Mouse (Mus musculus): ENCODE results near the gene Rtf2.

Rtf2 gene

GRCm38 (mm10) chr2:172440640-172441005 is 267 bp downstream of the Rtf2 start:
- no peak for DNase-seq (ENCODE audit: low spot score)

DNA sequence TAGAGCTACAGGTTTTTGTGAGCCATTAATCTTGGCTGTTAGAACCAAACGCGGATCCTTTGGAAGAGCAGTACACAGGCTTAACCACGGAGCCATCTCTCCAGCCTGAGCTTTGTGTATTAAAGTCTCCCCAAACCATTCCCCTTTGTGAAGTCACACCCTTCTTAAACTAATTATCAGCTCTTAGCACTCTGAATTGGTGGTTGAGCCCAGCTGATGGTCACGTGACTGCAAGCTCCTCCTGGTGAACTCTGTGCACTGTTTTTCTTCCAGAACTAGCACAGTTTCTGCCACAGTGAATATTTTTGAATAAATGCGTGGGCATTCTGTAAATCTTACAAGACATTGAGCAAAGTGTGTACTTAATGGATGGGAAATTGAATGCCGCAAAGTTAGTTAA is 820 bp downstream of the Rtf2 start:
- DNase-seq (ENCODE audit: low spot score): no peak

DNA sequence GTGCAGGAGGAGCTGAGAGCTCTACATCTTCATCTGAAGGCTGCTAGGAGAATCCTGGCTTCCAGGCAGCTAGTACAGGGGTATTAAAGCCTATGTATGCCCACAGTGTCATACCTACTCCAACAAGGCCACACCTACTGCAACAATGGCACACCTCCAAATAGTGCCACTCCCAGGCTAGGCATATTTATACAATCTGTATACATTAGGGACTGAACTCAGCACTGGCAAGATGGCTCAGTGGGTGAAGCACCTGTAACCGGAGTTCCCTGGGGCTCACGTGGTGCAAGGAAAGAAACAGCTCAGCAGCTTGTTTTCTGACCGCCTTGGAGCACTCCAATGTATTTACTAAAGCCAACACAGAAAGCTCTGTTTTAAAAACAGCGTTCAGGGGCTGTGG is 5.3 kb downstream of the Rtf2 start:
- no peak for DNase-seq (ENCODE audit: low spot score)

- DNase-seq (ENCODE audit: low spot score): no peak
Observed at GRCm38 (mm10) chr2:172447317-172447716, 7.0 kb downstream of the Rtf2 start.

- no peak for DNase-seq (ENCODE audit: low spot score)
Observed at GRCm38 (mm10) chr2:172448329-172448728, 8.0 kb downstream of the Rtf2 start.

- no peak for DNase-seq (ENCODE audit: low spot score)
Observed at GRCm38 (mm10) chr2:172450640-172451039, 10.3 kb downstream of the Rtf2 start.

DNA sequence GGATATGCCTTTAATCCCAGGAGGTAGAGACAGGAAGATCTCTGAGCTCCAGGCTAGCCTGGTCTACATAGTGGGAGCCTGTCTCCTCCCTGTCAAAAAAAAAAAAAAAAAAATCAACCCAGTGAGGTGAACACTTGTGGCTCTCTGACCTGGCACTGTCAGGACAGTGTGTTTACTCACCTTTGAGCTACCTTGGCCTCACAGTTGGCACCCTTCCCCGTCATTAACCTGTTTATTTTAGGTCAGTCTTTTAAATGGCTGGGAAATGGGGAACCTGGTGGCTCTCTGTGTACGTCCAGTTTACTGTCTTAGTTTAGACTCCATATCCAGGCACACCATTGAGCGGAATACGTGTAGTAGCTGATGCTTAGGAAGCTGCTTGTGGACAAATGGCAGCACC is 11.7 kb downstream of the Rtf2 start:
- no peak for DNase-seq (ENCODE audit: low spot score)

DNA sequence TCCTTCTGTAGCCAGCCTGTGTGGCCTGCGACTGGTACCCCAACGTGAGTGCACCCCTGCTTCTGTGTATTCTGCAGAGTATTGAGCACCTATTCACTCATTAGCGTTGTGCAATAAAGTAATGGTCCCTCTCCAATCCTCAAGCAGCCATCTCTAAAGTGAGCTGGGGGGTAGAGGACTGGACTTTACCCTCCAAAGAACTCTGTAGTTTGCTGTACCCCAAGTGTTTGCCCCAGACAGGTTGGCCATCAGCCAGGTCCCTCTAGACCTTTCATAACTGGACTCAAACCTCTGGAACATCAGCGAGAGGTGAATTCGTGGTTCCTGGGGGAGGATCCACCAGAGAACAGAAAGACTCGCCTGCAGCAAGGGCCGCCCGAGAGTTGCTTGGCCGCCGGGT is 12.1 kb downstream of the Rtf2 start:
- no peak for DNase-seq (ENCODE audit: low spot score)

GRCm38 (mm10) chr2:172458496-172458895 is 18.1 kb downstream of the Rtf2 start, which contains the start of gene Gcnt7:
TSS of gene Gcnt7 (minus strand) at chr2:172458596.
- no peak for DNase-seq (ENCODE audit: low spot score)

GRCm38 (mm10) chr2:172460647-172461046 is 20.3 kb downstream of the Rtf2 start:
- DNase-seq (ENCODE audit: low spot score): no peak

- no peak for DNase-seq (ENCODE audit: low spot score)
Observed at GRCm38 (mm10) chr2:172462813-172463212, 22.5 kb downstream of the Rtf2 start.

DNA sequence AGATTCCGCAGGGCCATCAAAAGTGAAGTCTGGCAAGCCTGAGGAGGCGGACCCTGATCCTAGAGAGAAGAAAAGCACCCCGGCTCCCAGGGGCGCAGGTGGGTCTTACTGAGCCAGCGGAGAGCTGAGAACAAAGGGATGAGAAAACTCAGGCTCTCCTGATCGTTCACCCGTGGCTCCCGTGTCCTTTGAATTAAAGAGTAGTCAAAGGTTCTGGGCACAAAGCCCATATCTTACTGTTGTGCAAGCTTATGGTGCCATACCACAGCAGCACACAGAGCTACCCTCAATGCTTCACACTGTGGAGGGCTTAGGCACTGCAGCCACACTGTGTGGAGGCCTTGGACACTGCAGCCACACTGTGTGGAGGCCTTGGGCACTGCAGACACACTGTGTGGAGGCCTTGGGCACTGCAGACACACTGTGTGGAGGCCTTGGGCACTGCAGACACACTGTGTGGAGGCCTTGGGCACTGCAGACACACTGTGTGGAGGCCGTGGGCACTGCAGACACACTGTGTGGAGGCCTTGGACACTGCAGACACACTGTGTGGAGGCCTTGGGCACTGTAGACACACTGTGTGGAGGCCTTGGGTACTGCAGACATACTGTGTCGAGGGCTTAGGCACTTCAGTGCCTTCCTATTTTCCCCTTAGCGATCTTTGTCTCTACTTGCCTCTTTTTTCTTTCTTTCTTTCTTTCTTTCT is 26.2 kb downstream of the Rtf2 start:
- no peak for DNase-seq (ENCODE audit: low spot score)

- DNase-seq (ENCODE audit: low spot score): no peak
Observed at GRCm38 (mm10) chr2:172467206-172467605, 26.9 kb downstream of the Rtf2 start.

GRCm38 (mm10) chr2:172468346-172468819 is 28.0 kb downstream of the Rtf2 start:
- no peak for DNase-seq (ENCODE audit: low spot score)

DNA sequence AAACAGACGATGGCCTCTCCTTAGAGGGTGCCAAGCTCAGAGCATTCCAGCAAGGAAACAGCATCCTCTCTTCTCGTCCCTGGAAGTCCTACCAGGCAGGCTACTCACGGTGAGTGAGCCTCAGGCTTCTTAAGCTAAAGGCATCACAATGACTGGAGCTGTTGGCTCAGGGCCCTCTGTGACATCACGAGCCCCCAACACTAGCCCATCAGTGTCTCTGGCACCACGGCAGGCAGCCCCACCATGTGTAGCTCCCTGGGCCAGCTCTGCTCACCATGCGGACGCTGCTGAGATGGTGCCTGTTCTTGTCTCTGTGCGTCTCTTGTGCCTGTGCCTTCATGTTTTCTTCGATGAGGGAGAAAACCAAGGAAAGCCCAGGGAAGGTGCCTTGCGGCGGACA is 32.0 kb downstream of the Rtf2 start, which contains the start of gene Fam209:
Gene Fam209 (plus strand): TSS at position 203 of the 400 bp plus-strand sequence.
- DNase-seq (ENCODE audit: low spot score): no peak

DNA sequence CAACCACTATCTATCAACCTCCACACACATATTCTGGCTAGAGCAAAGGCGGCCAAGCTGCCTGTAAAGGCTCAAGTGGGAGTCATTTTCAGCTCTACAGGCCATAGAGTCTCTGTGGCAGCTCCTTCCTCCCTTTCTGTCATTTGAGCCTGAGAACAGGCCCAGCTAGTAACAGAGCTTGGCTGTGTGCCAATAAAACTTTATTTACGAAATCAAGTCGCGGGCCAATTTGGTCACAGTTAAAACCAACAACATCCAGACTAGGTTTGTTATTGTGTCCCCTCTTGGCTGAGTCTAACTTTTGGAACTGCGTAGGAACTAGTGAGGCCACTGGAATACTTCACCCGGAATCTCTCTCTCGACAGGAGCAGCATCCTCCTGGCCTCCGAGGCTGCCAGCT is 33.2 kb downstream of the Rtf2 start:
- DNase-seq (ENCODE audit: low spot score): no peak

GRCm38 (mm10) chr2:172474970-172475369 is 34.6 kb downstream of the Rtf2 start:
- DNase-seq (ENCODE audit: low spot score): no peak

DNA sequence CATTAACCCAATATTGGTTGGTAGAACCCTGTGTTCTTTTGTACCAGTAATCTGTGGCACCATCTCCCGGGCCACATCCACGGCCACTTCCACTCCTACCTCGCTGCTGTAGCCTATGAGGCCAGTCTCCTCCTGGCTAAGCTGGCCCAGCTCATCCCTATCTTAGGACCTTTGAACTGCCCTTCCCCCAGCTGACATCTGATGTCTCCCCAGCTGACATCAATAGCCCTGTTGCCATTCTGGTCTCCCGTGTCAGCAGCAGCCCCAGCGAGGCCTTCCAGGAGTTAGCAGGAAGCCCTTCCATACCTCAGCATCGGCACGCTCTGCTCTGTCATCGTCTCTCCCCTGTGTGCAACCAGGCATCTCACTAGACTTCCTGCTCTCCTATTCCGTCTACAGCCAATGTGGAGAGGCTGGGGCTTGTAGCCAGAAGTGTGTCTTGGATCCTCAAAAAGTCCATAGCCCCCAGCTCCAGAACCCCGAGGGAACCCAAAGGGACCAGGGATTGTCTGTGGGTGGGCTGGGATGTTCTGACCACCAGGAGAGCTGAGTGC is 36.4 kb downstream of the Rtf2 start:
- DNase-seq (ENCODE audit: low spot score): no peak

GRCm38 (mm10) chr2:172477350-172477749 is 37.0 kb downstream of the Rtf2 start:
- no peak for DNase-seq (ENCODE audit: low spot score)

DNA sequence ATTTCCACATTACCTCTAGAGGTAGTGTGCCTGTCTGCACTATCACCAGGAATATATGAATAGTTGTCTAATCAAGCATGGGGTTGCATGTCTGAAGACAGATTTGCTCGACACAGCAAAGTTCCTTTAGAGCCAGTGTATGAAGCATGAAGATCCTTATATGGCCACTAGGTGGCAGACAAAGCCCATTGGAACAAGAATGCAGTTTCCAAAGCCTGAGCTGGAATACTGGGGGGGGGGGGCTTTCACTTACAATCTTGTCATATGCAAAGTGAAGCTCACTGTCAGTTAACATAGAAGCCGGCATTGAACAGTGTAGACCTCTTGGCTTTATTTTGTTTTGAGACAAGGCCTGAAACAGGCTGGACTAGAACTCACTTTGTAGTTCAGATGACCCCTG is 37.5 kb downstream of the Rtf2 start:
- peak; percentile 19 for DNase-seq (ENCODE audit: low spot score)

DNA sequence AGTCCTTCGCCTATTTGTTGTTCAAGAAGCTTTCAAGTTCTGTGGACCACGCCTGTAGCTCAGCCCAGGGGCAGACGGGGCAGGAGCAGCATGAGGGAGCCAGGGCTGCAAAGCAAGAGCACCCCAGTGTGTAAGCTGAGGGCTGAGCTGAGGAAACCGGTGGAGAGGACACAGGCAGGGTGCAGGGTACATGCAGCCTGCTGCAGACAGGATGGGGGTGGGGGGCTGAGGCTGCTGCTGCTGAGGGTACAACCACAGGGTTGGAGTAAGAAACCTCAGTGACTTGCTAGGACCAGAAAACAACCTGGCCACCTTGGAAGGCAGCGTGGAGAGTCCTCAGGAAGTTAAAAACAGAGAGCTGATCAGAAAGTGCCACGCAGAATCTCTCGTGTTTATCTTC is 39.9 kb downstream of the Rtf2 start:
- no peak for DNase-seq (ENCODE audit: low spot score)

GRCm38 (mm10) chr2:172481654-172482385 is 41.5 kb downstream of the Rtf2 start:
- DNase-seq (ENCODE audit: low spot score): no peak

- no peak for DNase-seq (ENCODE audit: low spot score)
Observed at GRCm38 (mm10) chr2:172483766-172484413, 43.5 kb downstream of the Rtf2 start.
